Comparison of ENCODE assay signal across 15 mouse cellular contexts in the genomic region with DNA sequence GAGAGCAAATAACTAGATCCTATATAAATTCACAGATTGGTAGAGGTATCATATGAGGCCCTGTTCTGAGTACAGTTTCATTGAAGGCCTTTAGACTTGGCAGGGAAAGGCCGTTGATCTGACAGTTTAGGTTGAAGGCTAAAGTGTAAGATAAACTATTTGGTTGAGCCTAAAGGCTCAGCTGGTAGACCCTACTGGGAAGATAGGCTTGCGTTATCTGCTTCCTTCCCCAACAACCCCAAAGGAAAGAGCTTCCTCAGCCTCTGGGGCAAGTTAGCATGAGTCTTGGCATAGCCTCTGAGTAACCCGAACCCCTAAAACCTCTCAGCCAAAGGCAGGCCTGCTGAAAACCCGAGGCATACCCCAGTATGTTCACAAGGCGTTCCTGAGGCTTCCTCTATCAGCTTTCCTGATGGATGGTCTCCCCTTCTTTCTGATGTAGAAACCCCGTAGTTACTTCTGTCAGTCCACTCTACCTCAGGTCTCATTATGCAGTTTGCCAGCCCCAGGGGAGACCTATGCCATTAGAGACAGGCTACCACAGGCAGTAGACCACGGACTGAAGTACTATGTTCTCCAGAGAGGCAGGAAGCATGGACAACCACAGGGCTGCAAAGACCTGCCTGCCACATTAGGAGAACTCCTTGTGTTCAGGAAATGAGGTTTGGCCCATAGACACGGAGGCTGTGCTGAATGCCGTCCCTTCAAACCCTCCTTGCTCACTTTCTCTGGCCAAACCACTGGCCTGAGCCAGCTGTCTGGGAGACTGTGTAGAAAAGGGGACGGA. TPM values are rescaled to one million over a fixed set of nuclear protein-coding genes. Genes with fewer than 3 reads are reported as not detected.
DNase-seq lines count a peak whose midpoint lies in the region; ATAC-seq and TF ChIP-seq lines count a peak whose summit lies in the region.
"Had no signal": no experiment of that assay in that cellular context is flagged by ENCODE, and none has a peak within 500 bp of the region (broad histone marks: within the 10 kb centered on the region; RNA-seq: fewer than 3 reads in every experiment).

No protein-coding gene starts in this region.

- peak; percentile 88 to 92 for TF ChIP-seq EP300 in MEL (IDR thresholded peaks at IDR 0.05; ENCODE audit: low read depth in 1 of 2, low read length in 2 of 2)

- H3K9ac ChIP-seq in forebrain, embryonic 15.5 days (replicated peaks), result no peak overlapping the region
- no peak overlapping the region for H3K9ac ChIP-seq in hindbrain, postnatal 0 days (replicated peaks; ENCODE audit: low read length)
- H3K9ac ChIP-seq in hindbrain, embryonic 12.5 days, result no peak overlapping the region
- H3K9ac ChIP-seq in MEL (ENCODE audit: control insufficient read depth, low read depth, low read length, poor library complexity, severe bottlenecking), result no peak overlapping the region
- no peak overlapping the region for H3K9ac ChIP-seq in intestine, postnatal 0 days (ENCODE audit: low read depth, low read length)
- H3K9ac ChIP-seq: heart, embryonic 15.5 days; liver, embryonic 13.5 days had no signal

- H3K4me1 ChIP-seq in forebrain, embryonic 10.5 days, result peaks cover 76% of the 10 kb centered on the region
- peaks cover 45% of the 10 kb centered on the region for H3K4me1 ChIP-seq in forebrain, embryonic 15.5 days
- H3K4me1 ChIP-seq in hindbrain, postnatal 0 days (ENCODE audit: insufficient read depth, low read length), result peaks cover 16% of the 10 kb centered on the region
- H3K4me1 ChIP-seq in hindbrain, embryonic 12.5 days, result peaks cover 62% of the 10 kb centered on the region
- H3K4me1 ChIP-seq in MEL (ENCODE audit: control insufficient read depth in 1 of 2, insufficient read depth in 2 of 2, low read length in 2 of 2), result peaks cover 16 to 19% of the 10 kb centered on the region in 2 experiments
- no peaks in the 10 kb centered on the region; the same call in 1 of the 2 replicates for H3K4me1 ChIP-seq in intestine, postnatal 0 days (replicated peaks; ENCODE audit: control insufficient read depth, insufficient read depth, low read length)

- no peak overlapping the region for H3K4me3 ChIP-seq in forebrain, embryonic 10.5 days
- H3K4me3 ChIP-seq in forebrain, embryonic 15.5 days, result no peak overlapping the region
- no peak overlapping the region for H3K4me3 ChIP-seq in hindbrain, postnatal 0 days (ENCODE audit: low read length)
- no peak overlapping the region for H3K4me3 ChIP-seq in hindbrain, embryonic 12.5 days
- H3K4me3 ChIP-seq in MEL (ENCODE audit: control insufficient read depth in 1 of 2, insufficient read depth in 1 of 2, low read depth in 2 of 2, low read length in 2 of 2), result no peak overlapping the region
- H3K4me3 ChIP-seq in intestine, postnatal 0 days (ENCODE audit: low read depth, low read length), result no peak overlapping the region
- H3K4me3 ChIP-seq: heart, embryonic 15.5 days; liver, embryonic 13.5 days had no signal

- TF ChIP-seq POLR2A in MEL (IDR thresholded peaks at IDR 0.05; ENCODE audit: control insufficient read depth in 1 of 2, insufficient read depth in 1 of 2, low read depth in 1 of 2, low read length in 2 of 2, poor library complexity in 1 of 2), result no peak

- no peaks in the 10 kb centered on the region for H3K79me2 ChIP-seq in MEL (ENCODE audit: control insufficient read depth, insufficient read depth, low read length, poor library complexity)

- no peak for ATAC-seq in forebrain, embryonic 15.5 days (replicated peaks)
- ATAC-seq in hindbrain, postnatal 0 days, result no peak
- ATAC-seq in hindbrain, embryonic 12.5 days (ENCODE audit: low FRiP score), result no peak
- peak; percentile 78 to 84 for ATAC-seq in hematopoietic stem cell, adult 5-6 weeks (replicated peaks in 1 of 2; ENCODE audit: insufficient read depth in 1 of 2, low FRiP score in 2 of 2, low TSS enrichment in 1 of 2, low read depth in 1 of 2, poor library complexity in 2 of 2, severe bottlenecking in 2 of 2)
- ATAC-seq in intestine, postnatal 0 days, result no peak
- ATAC-seq: midbrain, embryonic 16.5 days had no signal

- no peaks in the 10 kb centered on the region for H3K9me3 ChIP-seq in forebrain, embryonic 10.5 days
- H3K9me3 ChIP-seq in forebrain, embryonic 15.5 days, result no peaks in the 10 kb centered on the region
- H3K9me3 ChIP-seq in hindbrain, postnatal 0 days (ENCODE audit: low read length), result no peaks in the 10 kb centered on the region
- H3K9me3 ChIP-seq in hindbrain, embryonic 12.5 days (replicated peaks), result no peaks in the 10 kb centered on the region
- no peaks in the 10 kb centered on the region for H3K9me3 ChIP-seq in MEL (replicated peaks; ENCODE audit: insufficient read depth, low read length)
- H3K9me3 ChIP-seq in intestine, postnatal 0 days (ENCODE audit: control insufficient read depth), result no peaks in the 10 kb centered on the region
- H3K9me3 ChIP-seq: heart, embryonic 15.5 days; liver, embryonic 13.5 days had no signal

- 77% methylated on average over 10 of the region's 10 CpGs for WGBS in forebrain, embryonic 10.5 days
- 81% methylated on average over 10 of the region's 10 CpGs for WGBS in forebrain, embryonic 15.5 days
- WGBS in hindbrain, postnatal 0 days, result 69% methylated on average over 10 of the region's 10 CpGs
- 72% methylated on average over 10 of the region's 10 CpGs for WGBS in hindbrain, embryonic 12.5 days
- 75% methylated on average over 10 of the region's 10 CpGs for WGBS in intestine, postnatal 0 days

- peaks cover 17% of the 10 kb centered on the region for H3K27me3 ChIP-seq in forebrain, embryonic 10.5 days (ENCODE audit: poor library complexity, severe bottlenecking)
- H3K27me3 ChIP-seq in forebrain, embryonic 15.5 days, result no peaks in the 10 kb centered on the region
- H3K27me3 ChIP-seq in hindbrain, postnatal 0 days (ENCODE audit: insufficient read depth, low read length), result no peaks in the 10 kb centered on the region
- H3K27me3 ChIP-seq in hindbrain, embryonic 12.5 days, result 0 out of 2 replicates have a peak, but pooled peaks cover 4% of the 10 kb centered on the region
- H3K27me3 ChIP-seq in MEL (ENCODE audit: control insufficient read depth in 1 of 2, insufficient read depth in 2 of 2, low read length in 2 of 2), result no peaks in the 10 kb centered on the region
- H3K27me3 ChIP-seq in intestine, postnatal 0 days (replicated peaks; ENCODE audit: control insufficient read depth, insufficient read depth, low read length), result peaks cover 15% of the 10 kb centered on the region; the same call in 1 of the 2 replicates
- H3K27me3 ChIP-seq: heart, embryonic 15.5 days had no signal

- TF ChIP-seq RAD21 in MEL (IDR thresholded peaks at IDR 0.05; ENCODE audit: low read depth, low read length), result no peak

- peaks cover 27% of the 10 kb centered on the region for H3K36me3 ChIP-seq in forebrain, embryonic 10.5 days (replicated peaks)
- H3K36me3 ChIP-seq in forebrain, embryonic 15.5 days, result no peaks in the 10 kb centered on the region
- no peaks in the 10 kb centered on the region for H3K36me3 ChIP-seq in hindbrain, postnatal 0 days (ENCODE audit: insufficient read depth, low read length)
- no peaks in the 10 kb centered on the region for H3K36me3 ChIP-seq in hindbrain, embryonic 12.5 days
- H3K36me3 ChIP-seq in MEL (ENCODE audit: control insufficient read depth in 1 of 2, insufficient read depth in 2 of 2, low read length in 2 of 2), result peaks cover 0 to 18% of the 10 kb centered on the region in 2 experiments; a peak in 2 of 4 replicates
- H3K36me3 ChIP-seq in intestine, postnatal 0 days (ENCODE audit: control insufficient read depth, insufficient read depth), result no peaks in the 10 kb centered on the region; the same call in 1 of the 2 replicates
- H3K36me3 ChIP-seq: heart, embryonic 15.5 days; liver, embryonic 13.5 days had no signal

- DNase-seq in forebrain, embryonic 10.5 days (ENCODE audit: extremely low spot score, low spot score), result no peak
- no peak for DNase-seq in hindbrain, postnatal 0 days (ENCODE audit: low spot score)
- DNase-seq in MEL (ENCODE audit: low read depth, low spot score), result peak; percentile 59
- no peak for DNase-seq in right cerebral cortex, postnatal 36 days (ENCODE audit: low spot score in 2 of 2)
- DNase-seq: adrenal gland, postnatal 25 days; liver, embryonic 13.5 days; lung, postnatal 14 days; right cerebral cortex, postnatal 25 days; thymus, adult 2 months had no signal

- H3K27ac ChIP-seq in forebrain, embryonic 10.5 days, result peak overlapping the region; percentile 12; the same call in 1 of the 2 replicates
- H3K27ac ChIP-seq in forebrain, embryonic 15.5 days (replicated peaks), result no peak overlapping the region
- 0 out of 2 replicates have a peak overlapping the region, but pooled peaks have one; percentile 11 for H3K27ac ChIP-seq in hindbrain, postnatal 0 days
- no peak overlapping the region for H3K27ac ChIP-seq in hindbrain, embryonic 12.5 days
- H3K27ac ChIP-seq in MEL (ENCODE audit: control insufficient read depth, low read depth, low read length), result peak overlapping the region; percentile 67
- H3K27ac ChIP-seq in intestine, postnatal 0 days (ENCODE audit: low read depth, low read length), result no peak overlapping the region
- H3K27ac ChIP-seq: heart, embryonic 15.5 days; liver, embryonic 13.5 days had no signal

- TF ChIP-seq CTCF in hindbrain, postnatal 0 days (IDR thresholded peaks at IDR 0.05; ENCODE audit: low read depth), result no peak
- TF ChIP-seq CTCF in MEL (IDR thresholded peaks at IDR 0.05 in 2 of 3, conservative IDR thresholded peaks at IDR 0.05 in 1 of 3; ENCODE audit: control insufficient read depth in 1 of 3, insufficient read depth in 1 of 3, low read depth in 2 of 3, low read length in 3 of 3, poor library complexity in 1 of 3, severe bottlenecking in 1 of 3), result no peak
- no peak for TF ChIP-seq CTCF in intestine, postnatal 0 days (IDR thresholded peaks at IDR 0.05; ENCODE audit: low read depth)

- H3K4me2 ChIP-seq in forebrain, embryonic 15.5 days (replicated peaks), result no peak overlapping the region
- 0 out of 2 replicates have a peak overlapping the region, but pooled peaks have one; percentile 83 for H3K4me2 ChIP-seq in hindbrain, postnatal 0 days (ENCODE audit: low read depth, low read length)
- no peak overlapping the region for H3K4me2 ChIP-seq in hindbrain, embryonic 12.5 days (replicated peaks)
- no peak overlapping the region for H3K4me2 ChIP-seq in intestine, postnatal 0 days (replicated peaks; ENCODE audit: low read depth)
- H3K4me2 ChIP-seq: liver, embryonic 13.5 days had no signal

RNA-seq across cellular contexts. Expression of a gene that starts 6.1 kb away (rescaled TPM):
- polyA plus RNA-seq in forebrain, embryonic 10.5 days (2016; fragmentation: Nextera tagmentation; extraction: Ambion mirVana), result 45.9 and 51.3 TPM in 2 replicates
- 22.0 and 24.4 TPM in 2 replicates for polyA plus RNA-seq in forebrain, embryonic 15.5 days (2015; fragmentation: Nextera tagmentation; extraction: Ambion mirVana)
- 127 and 131 TPM in 2 replicates for total RNA-seq in hindbrain, postnatal 0 days (2014; rRNA removed)
- polyA plus RNA-seq in hindbrain, postnatal 0 days (2015; fragmentation: Nextera tagmentation; extraction: Ambion mirVana), result 40.0 and 44.6 TPM in 2 replicates
- polyA plus RNA-seq in hindbrain, embryonic 12.5 days (2016; fragmentation: Nextera tagmentation; extraction: Ambion mirVana), result 69.6 and 99.7 TPM in 2 replicates
- 0.03 TPM in 1 of 2 replicates, not detected in the other for total RNA-seq in MEL (2012; rRNA removed)
- under 1 TPM in 1 of 2 experiments, not detected in 1; 0.03 TPM for polyA plus RNA-seq in MEL (2012; ENCODE audit: insufficient read depth in 1 of 2, insufficient read length in 2 of 2, low read depth in 1 of 2, low replicate concordance in 2 of 2, missing spikeins in 1 of 2)
- 0.30 and 0.69 TPM in 2 replicates for total RNA-seq in hematopoietic stem cell, adult 5-6 weeks (2017)
- polyA plus RNA-seq in intestine, postnatal 0 days (2015; fragmentation: Nextera tagmentation; extraction: Ambion mirVana), result 14.3 and 14.6 TPM in 2 replicates

RNA-seq across cellular contexts. Expression of a gene that starts 44.3 kb away (rescaled TPM):
- polyA plus RNA-seq in forebrain, embryonic 10.5 days (2016; fragmentation: Nextera tagmentation; extraction: Ambion mirVana), result 742 and 777 TPM in 2 replicates
- polyA plus RNA-seq in forebrain, embryonic 15.5 days (2015; fragmentation: Nextera tagmentation; extraction: Ambion mirVana), result 336 and 343 TPM in 2 replicates
- 686 and 698 TPM in 2 replicates for total RNA-seq in hindbrain, postnatal 0 days (2014; rRNA removed)
- 470 and 480 TPM in 2 replicates for polyA plus RNA-seq in hindbrain, postnatal 0 days (2015; fragmentation: Nextera tagmentation; extraction: Ambion mirVana)
- 548 and 549 TPM in 2 replicates for polyA plus RNA-seq in hindbrain, embryonic 12.5 days (2016; fragmentation: Nextera tagmentation; extraction: Ambion mirVana)
- not detected in 2 replicates for total RNA-seq in MEL (2012; rRNA removed)
- not detected for polyA plus RNA-seq in MEL (2012; ENCODE audit: insufficient read depth in 1 of 2, insufficient read length in 2 of 2, low read depth in 1 of 2, low replicate concordance in 2 of 2, missing spikeins in 1 of 2)
- total RNA-seq in hematopoietic stem cell, adult 5-6 weeks (2017), result not detected in 2 replicates
- polyA plus RNA-seq in intestine, postnatal 0 days (2015; fragmentation: Nextera tagmentation; extraction: Ambion mirVana), result 75.6 and 94.0 TPM in 2 replicates

Comparison
In these comparisons a context has a peak if more than half of its experiments do, and no peak if none do; other contexts are left out.
1. H3K27ac ChIP-seq: peak in forebrain, embryonic 10.5 days (single experiment), hindbrain, postnatal 0 days (single experiment) and MEL (single experiment); none in forebrain, embryonic 15.5 days (single experiment), hindbrain, embryonic 12.5 days (single experiment) and intestine, postnatal 0 days (single experiment).
2. ATAC-seq: peak in hematopoietic stem cell, adult 5-6 weeks (2 of 2); none in forebrain, embryonic 15.5 days (single experiment), hindbrain, postnatal 0 days (single experiment), hindbrain, embryonic 12.5 days (single experiment) and intestine, postnatal 0 days (single experiment).
3. RNA of a gene that starts 6.1 kb away (polyA plus RNA-seq): 69.6 to 99.7 TPM in hindbrain, embryonic 12.5 days, 45.9 to 51.3 TPM in forebrain, embryonic 10.5 days, 40.0 to 44.6 TPM in hindbrain, postnatal 0 days, 22.0 to 24.4 TPM in forebrain, embryonic 15.5 days and 14.3 to 14.6 TPM in intestine, postnatal 0 days; 0.03 TPM in MEL; every median in the first group is over 10 times any median in the second.
4. RNA of a gene that starts 44.3 kb away (polyA plus RNA-seq): 742 to 777 TPM in forebrain, embryonic 10.5 days, 548 to 549 TPM in hindbrain, embryonic 12.5 days, 470 to 480 TPM in hindbrain, postnatal 0 days, 336 to 343 TPM in forebrain, embryonic 15.5 days and 75.6 to 94.0 TPM in intestine, postnatal 0 days; not detected in MEL; every median in the first group is over 10 times any median in the second.